In genomic region chr9:40799112-40799511, GRCm38 (mm10) we compare ENCODE assay signal across 8 mouse cellular contexts. TPM values are rescaled to one million over a fixed set of nuclear protein-coding genes. Genes with fewer than 3 reads are reported as not detected.
DNase-seq lines count a peak whose midpoint lies in the region; ATAC-seq and TF ChIP-seq lines count a peak whose summit lies in the region.

No protein-coding gene starts in this region.

- H3K9ac ChIP-seq in heart, postnatal 0 days (replicated peaks; ENCODE audit: low read depth, low read length), result no peak overlapping the region

- TF ChIP-seq CTCF in heart, postnatal 0 days (IDR thresholded peaks at IDR 0.05; ENCODE audit: low read depth), result no peak

- H3K36me3 ChIP-seq in erythroblast, embryonic 14.5 days (ENCODE audit: control insufficient read depth), result peaks cover 24% of the 10 kb centered on the region
- peaks cover 19% of the 10 kb centered on the region for H3K36me3 ChIP-seq in heart, postnatal 0 days (replicated peaks; ENCODE audit: control insufficient read depth, insufficient read depth, low read length)
- no peaks in the 10 kb centered on the region for H3K36me3 ChIP-seq in macrophage (ENCODE audit: inconsistent target)

- H3K4me1 ChIP-seq in erythroblast, embryonic 14.5 days (ENCODE audit: control insufficient read depth), result peaks cover 26% of the 10 kb centered on the region
- peaks cover 15% of the 10 kb centered on the region for H3K4me1 ChIP-seq in heart, postnatal 0 days (ENCODE audit: control insufficient read depth, insufficient read depth)

- H3K27me3 ChIP-seq in erythroblast, embryonic 14.5 days (ENCODE audit: control insufficient read depth), result peaks cover 2% of the 10 kb centered on the region; the same call in 1 of the 2 replicates
- H3K27me3 ChIP-seq in heart, postnatal 0 days (ENCODE audit: control insufficient read depth, insufficient read depth, low read length), result no peaks in the 10 kb centered on the region

- no peak for TF ChIP-seq EP300 in heart, postnatal 0 days (IDR thresholded peaks at IDR 0.05; ENCODE audit: low read depth)

- H3K9me3 ChIP-seq in erythroblast, embryonic 14.5 days (ENCODE audit: control insufficient read depth, low read length), result no peaks in the 10 kb centered on the region
- no peaks in the 10 kb centered on the region for H3K9me3 ChIP-seq in heart, postnatal 0 days (replicated peaks; ENCODE audit: control insufficient read depth, low read length)

- peak overlapping the region; percentile 90 for H3K4me3 ChIP-seq in erythroblast, embryonic 14.5 days (replicated peaks)
- H3K4me3 ChIP-seq in heart, postnatal 0 days (ENCODE audit: low read depth, low read length), result no peak overlapping the region
- H3K4me3 ChIP-seq in macrophage (ENCODE audit: inconsistent target), result no peak overlapping the region

- no peak for ATAC-seq in erythroblast, adult 5-6 weeks (replicated peaks; ENCODE audit: low FRiP score, poor library complexity, severe bottlenecking)
- no peak for ATAC-seq in heart, postnatal 0 days (ENCODE audit: insufficient read depth, low read depth)
- no peak for ATAC-seq in megakaryocyte progenitor cell, adult 5-6 weeks (replicated peaks; ENCODE audit: poor library complexity)

- H3K27ac ChIP-seq in heart, postnatal 0 days (ENCODE audit: low read depth), result peak overlapping the region; percentile 100
- peak overlapping the region; percentile 99 for H3K27ac ChIP-seq in macrophage

- DNase-seq in ES-CJ7 (ENCODE audit: low read depth, low spot score), result peak; percentile 76
- DNase-seq in heart, postnatal 0 days (ENCODE audit: low spot score), result no peak
- no peak for DNase-seq in Muller cell, postnatal 12 days (ENCODE audit: inconsistent ontology term)
- DNase-seq in layer of hippocampus, adult 11-12 months (ENCODE audit: low spot score), result no peak

- peaks cover 29% of the 10 kb centered on the region for H3K79me2 ChIP-seq in macrophage (ENCODE audit: inconsistent target)

- H3K4me2 ChIP-seq in heart, postnatal 0 days (ENCODE audit: low read depth, low read length), result peak overlapping the region; percentile 78

- 69% methylated on average over 3 of the region's 3 CpGs for WGBS in heart, postnatal 0 days
- WGBS in macrophage (ENCODE audit: missing documents), result 65% methylated on average over 2 of the region's 3 CpGs

RNA-seq across cellular contexts. Expression of gene Hspa8, which starts 1.7 kb away (rescaled TPM):
- 64.3 and 66.6 TPM in 2 replicates for polyA plus RNA-seq in erythroblast, embryonic 14.5 days (2012)
- total RNA-seq in erythroblast, adult 5-6 weeks (2015; ENCODE audit: low replicate concordance), result 767 and 958 TPM in 2 replicates
- total RNA-seq in erythroblast, adult 5-6 weeks (2017; ENCODE audit: low replicate concordance), result 825 and 1,090 TPM in 2 replicates
- total RNA-seq in heart, postnatal 0 days (2014; rRNA removed; ENCODE audit: low replicate concordance), result 2,627 and 2,715 TPM in 2 replicates
- 1,298 and 1,386 TPM in 2 replicates for polyA plus RNA-seq in heart, postnatal 0 days (2015; fragmentation: Nextera tagmentation; extraction: Ambion mirVana)
- 100 to 1,000 TPM; 183 to 800 (median 346) TPM for total RNA-seq in macrophage (2018; cell fraction: chromatin; rRNA removed)
- total RNA-seq in macrophage (2018; cell fraction: cytosol; rRNA removed), result 1,000 to 10,000 TPM; 1,453 to 2,341 (median 1,907) TPM
- total RNA-seq in macrophage (2018; cell fraction: nucleus; rRNA removed), result 1,000 to 10,000 TPM in 10 of 26 experiments, 100 to 1,000 TPM in 16; 433 to 1,679 (median 948) TPM
- 1,550 to 2,580 TPM (median 2,450 TPM) in 3 replicates for polyA plus RNA-seq in macrophage (2018)
- 3,635 and 4,207 TPM in 2 replicates for total RNA-seq in megakaryocyte progenitor cell, adult 5-6 weeks (2015)
- total RNA-seq in megakaryocyte progenitor cell, adult 5-6 weeks (2017), result 4,709 and 5,125 TPM in 2 replicates
